Mouse (Mus musculus): ENCODE results near the gene Lifr. TPM values are rescaled to one million over a fixed set of nuclear protein-coding genes. Genes with fewer than 3 reads are reported as not detected.

Lifr gene
- polyA plus RNA-seq, 1 experiment = 19.9 TPM

- TF ChIP-seq POLR2A (IDR thresholded peaks at IDR 0.05; ENCODE audit: borderline replicate concordance, insufficient read depth, low read length) (no peak), CTCF (IDR thresholded peaks at IDR 0.05; ENCODE audit: borderline replicate concordance, insufficient read depth, low read depth, low read length) (no peak)
- Histone ChIP-seq H3K4me3 (replicated peaks; ENCODE audit: insufficient read depth, low read depth, low read length) (no peak overlapping the region), H3K4me1 (ENCODE audit: control insufficient read depth, insufficient read depth, low read length) (no peaks in the 10 kb centered on the region), H3K27me3 (ENCODE audit: control insufficient read depth, insufficient read depth, low read length) (no peaks in the 10 kb centered on the region), H3K27ac (ENCODE audit: insufficient read depth, low read length) (no peak overlapping the region)
- no peak for DNase-seq
- WGBS = 86% methylated on average over 9 of the region's 9 CpGs
Measured at GRCm38 (mm10) chr15:7216581-7217272, 126.3 kb downstream of the Lifr start.

DNA sequence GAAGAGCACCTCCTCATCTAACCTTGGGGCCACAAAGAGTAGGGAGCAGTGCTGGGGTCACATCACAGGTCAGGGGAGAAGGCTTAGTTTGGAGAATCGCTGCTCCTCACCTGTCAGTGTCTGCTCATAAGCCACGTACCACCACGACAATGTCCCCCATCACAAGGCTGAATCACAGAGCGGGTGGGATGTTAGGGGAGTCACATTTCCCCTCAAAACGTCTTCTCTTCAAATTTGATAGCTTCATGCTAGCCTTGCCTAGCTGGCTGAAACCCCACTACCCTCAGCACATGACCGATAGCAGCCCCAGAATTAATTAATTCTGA lies 126.8 kb downstream of the Lifr start:
- Histone ChIP-seq H3K27ac (ENCODE audit: insufficient read depth, low read length) (no peak overlapping the region), H3K4me1 (ENCODE audit: control insufficient read depth, insufficient read depth, low read length) (no peaks in the 10 kb centered on the region), H3K4me3 (replicated peaks; ENCODE audit: insufficient read depth, low read depth, low read length) (no peak overlapping the region), H3K27me3 (ENCODE audit: control insufficient read depth, insufficient read depth, low read length) (no peaks in the 10 kb centered on the region)
- TF ChIP-seq CTCF (IDR thresholded peaks at IDR 0.05; ENCODE audit: borderline replicate concordance, insufficient read depth, low read depth, low read length) (no peak), POLR2A (IDR thresholded peaks at IDR 0.05; ENCODE audit: borderline replicate concordance, insufficient read depth, low read length) (no peak)
- DNase-seq = no peak
- 93% methylated on average over 6 of the region's 6 CpGs for WGBS

- DNase-seq = peak in 1 of 2 experiments; percentile 17
- Histone ChIP-seq H3K4me1 (ENCODE audit: control insufficient read depth, insufficient read depth, low read length) (no peaks in the 10 kb centered on the region), H3K27me3 (ENCODE audit: control insufficient read depth, insufficient read depth, low read length) (no peaks in the 10 kb centered on the region; the same call in 1 of the 2 replicates), H3K4me3 (replicated peaks; ENCODE audit: insufficient read depth, low read depth, low read length) (no peak overlapping the region), H3K27ac (ENCODE audit: insufficient read depth, low read length) (no peak overlapping the region)
- 23% methylated on average over 11 of the region's 11 CpGs for WGBS
- no peak for TF ChIP-seq POLR2A (IDR thresholded peaks at IDR 0.05; ENCODE audit: borderline replicate concordance, insufficient read depth, low read length)
- TF ChIP-seq CTCF (IDR thresholded peaks at IDR 0.05; ENCODE audit: borderline replicate concordance, insufficient read depth, low read depth, low read length) = no peak
Measured at GRCm38 (mm10) chr15:7222809-7223208, 132.4 kb downstream of the Lifr start.

- WGBS = 31% methylated on average over 12 of the region's 12 CpGs
Measured at GRCm38 (mm10) chr15:7224151-7224775, 133.8 kb downstream of the Lifr start.

GRCm38 (mm10) chr15:7226225-7226624 lies 135.8 kb downstream of the Lifr start:
- peak; percentile 65 to 70 for DNase-seq
- no peak overlapping the region for H3K27ac ChIP-seq (ENCODE audit: insufficient read depth, low read length)
- WGBS = 3% methylated on average over 5 of the region's 5 CpGs
- H3K4me1 ChIP-seq (ENCODE audit: control insufficient read depth, insufficient read depth, low read length) = no peaks in the 10 kb centered on the region
- no peak for TF ChIP-seq POLR2A (IDR thresholded peaks at IDR 0.05; ENCODE audit: borderline replicate concordance, insufficient read depth, low read length)
- peak; percentile 98 for TF ChIP-seq CTCF (IDR thresholded peaks at IDR 0.05; ENCODE audit: borderline replicate concordance, insufficient read depth, low read depth, low read length)
- H3K27me3 ChIP-seq (ENCODE audit: control insufficient read depth, insufficient read depth, low read length) = no peaks in the 10 kb centered on the region; the same call in 1 of the 2 replicates
- no peak overlapping the region for H3K4me3 ChIP-seq (replicated peaks; ENCODE audit: insufficient read depth, low read depth, low read length)

More at GRCm38 (mm10) chr15:7224151-7224775, 133.8 kb downstream of the Lifr start:
- DNase-seq = no peak
- Histone ChIP-seq H3K27ac (ENCODE audit: insufficient read depth, low read length) (no peak overlapping the region), H3K4me1 (ENCODE audit: control insufficient read depth, insufficient read depth, low read length) (no peaks in the 10 kb centered on the region), H3K4me3 (replicated peaks; ENCODE audit: insufficient read depth, low read depth, low read length) (no peak overlapping the region), H3K27me3 (ENCODE audit: control insufficient read depth, insufficient read depth, low read length) (no peaks in the 10 kb centered on the region; the same call in 1 of the 2 replicates)
- TF ChIP-seq CTCF (IDR thresholded peaks at IDR 0.05; ENCODE audit: borderline replicate concordance, insufficient read depth, low read depth, low read length) (no peak), POLR2A (IDR thresholded peaks at IDR 0.05; ENCODE audit: borderline replicate concordance, insufficient read depth, low read length) (no peak)

DNA sequence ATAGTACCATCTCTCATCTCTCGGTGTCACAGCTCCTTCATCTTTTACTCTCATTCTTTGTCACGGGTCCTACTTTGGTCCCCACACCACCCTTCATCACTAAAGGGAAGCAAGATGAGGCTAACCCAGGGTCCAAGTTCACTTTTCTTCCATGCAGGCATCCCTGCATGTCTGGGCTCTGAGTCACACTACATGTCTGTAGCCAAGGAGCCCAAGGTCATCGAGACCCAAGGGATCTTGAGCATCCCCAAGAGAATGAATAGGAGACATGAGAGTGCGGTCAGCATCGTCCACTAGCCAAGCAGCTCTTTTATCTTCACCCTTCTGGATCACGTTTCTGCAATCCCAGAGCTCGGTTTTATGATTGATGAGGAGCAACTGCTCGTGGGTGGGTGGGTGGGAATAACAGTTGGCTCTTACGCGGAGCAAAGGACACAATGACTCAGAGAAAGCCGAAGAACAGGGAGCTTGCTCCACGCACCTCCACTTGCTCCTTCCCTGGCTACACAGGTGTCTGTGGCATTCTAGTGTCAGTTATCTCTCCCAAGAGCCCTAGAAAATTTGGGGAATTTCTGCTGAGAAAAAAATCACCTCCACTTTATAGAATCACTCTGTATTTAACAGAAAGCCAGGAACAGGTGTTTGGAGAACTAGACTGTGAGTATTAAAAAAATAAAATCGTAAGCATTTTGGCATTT lies 143.1 kb downstream of the Lifr start:
- Histone ChIP-seq H3K27me3 (ENCODE audit: control insufficient read depth, insufficient read depth, low read length) (no peaks in the 10 kb centered on the region), H3K4me3 (replicated peaks; ENCODE audit: insufficient read depth, low read depth, low read length) (no peak overlapping the region), H3K4me1 (ENCODE audit: control insufficient read depth, insufficient read depth, low read length) (no peaks in the 10 kb centered on the region), H3K27ac (ENCODE audit: insufficient read depth, low read length) (no peak overlapping the region)
- DNase-seq = no peak
- no peak for TF ChIP-seq POLR2A (IDR thresholded peaks at IDR 0.05; ENCODE audit: borderline replicate concordance, insufficient read depth, low read length)
- no peak for TF ChIP-seq CTCF (IDR thresholded peaks at IDR 0.05; ENCODE audit: borderline replicate concordance, insufficient read depth, low read depth, low read length)
- 83% methylated on average over 13 of the region's 13 CpGs for WGBS

DNA sequence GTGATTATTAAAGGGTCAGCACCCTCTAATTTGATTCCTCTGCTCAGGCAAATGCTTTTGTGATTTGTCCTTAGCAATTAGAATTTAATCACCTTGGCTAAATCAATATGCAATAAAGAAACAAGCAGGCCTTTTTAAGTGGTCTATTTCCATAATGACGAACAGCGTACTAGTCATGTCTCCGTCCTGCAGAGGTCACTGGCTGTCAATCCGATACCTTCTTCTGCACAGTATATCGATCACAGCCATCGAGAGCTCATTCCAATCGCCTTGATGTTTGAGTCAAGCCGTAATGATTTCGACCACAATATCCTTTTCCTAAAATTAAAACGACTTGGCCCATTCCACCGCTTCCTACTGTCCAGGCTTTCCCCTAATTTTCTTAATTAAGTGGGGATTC lies 149.5 kb downstream of the Lifr start:
- no peaks in the 10 kb centered on the region for H3K4me1 ChIP-seq (ENCODE audit: control insufficient read depth, insufficient read depth, low read length)

More for the DNA sequence above, 149.5 kb downstream of the Lifr start:
- no peak for DNase-seq
- WGBS = 96% methylated on average over 11 of the region's 11 CpGs
- Histone ChIP-seq H3K27me3 (ENCODE audit: control insufficient read depth, insufficient read depth, low read length) (no peaks in the 10 kb centered on the region), H3K27ac (ENCODE audit: insufficient read depth, low read length) (no peak overlapping the region), H3K4me3 (replicated peaks; ENCODE audit: insufficient read depth, low read depth, low read length) (no peak overlapping the region)
- TF ChIP-seq POLR2A (IDR thresholded peaks at IDR 0.05; ENCODE audit: borderline replicate concordance, insufficient read depth, low read length) = no peak
- TF ChIP-seq CTCF (IDR thresholded peaks at IDR 0.05; ENCODE audit: borderline replicate concordance, insufficient read depth, low read depth, low read length) = no peak
